Mouse (Mus musculus): Measurements from ENCODE around the gene Slc35d1. TPM values are rescaled to one million over a fixed set of nuclear protein-coding genes. Genes with fewer than 3 reads are reported as not detected.
"Not testable (repeated sequence)": the region's sequence is repeated elsewhere in the genome, so short reads cannot be mapped to it uniquely, and the experiment has no call there.

Gene Slc35d1
- polyA plus RNA-seq, 1 experiment from 2014 or later, result 4.3 TPM

GRCm38 (mm10) chr4:103177681-103178080, 37.3 kb downstream of the Slc35d1 start:
- H3K4me2 ChIP-seq (ENCODE audit: low read length), result no peak overlapping the region
- no peak for ATAC-seq

GRCm38 (mm10) chr4:103174001-103174400, 41.0 kb downstream of the Slc35d1 start:
- ATAC-seq, result no peak
- H3K9me3 ChIP-seq (replicated peaks; ENCODE audit: control insufficient read depth, low read length), result no peaks in the 10 kb centered on the region
- no peak for DNase-seq (ENCODE audit: low spot score)
- no peak overlapping the region for H3K27ac ChIP-seq (ENCODE audit: low read depth, low read length)
- WGBS, result 89% methylated on average over 7 of the region's 7 CpGs
- H3K4me1 ChIP-seq (ENCODE audit: control insufficient read depth, insufficient read depth, low read length), result no peaks in the 10 kb centered on the region; the same call in 1 of the 2 replicates
- H3K9ac ChIP-seq (ENCODE audit: low read length), result no peak overlapping the region
- peaks cover 15% of the 10 kb centered on the region; the same call in 1 of the 2 replicates for H3K36me3 ChIP-seq (ENCODE audit: control insufficient read depth, insufficient read depth, low read length)
- H3K27me3 ChIP-seq (replicated peaks; ENCODE audit: control insufficient read depth, insufficient read depth, low read length), result no peaks in the 10 kb centered on the region
- H3K4me2 ChIP-seq (ENCODE audit: low read length), result no peak overlapping the region
- H3K4me3 ChIP-seq (ENCODE audit: low read depth, low read length), result no peak overlapping the region

More at GRCm38 (mm10) chr4:103177681-103178080, 37.3 kb downstream of the Slc35d1 start:
- Histone ChIP-seq H3K27ac (ENCODE audit: low read depth, low read length) (no peak overlapping the region), H3K27me3 (replicated peaks; ENCODE audit: control insufficient read depth, insufficient read depth, low read length) (no peaks in the 10 kb centered on the region), H3K9me3 (replicated peaks; ENCODE audit: control insufficient read depth, low read length) (no peaks in the 10 kb centered on the region), H3K4me1 (ENCODE audit: control insufficient read depth, insufficient read depth, low read length) (peaks cover 12% of the 10 kb centered on the region), H3K36me3 (ENCODE audit: control insufficient read depth, insufficient read depth, low read length) (0 out of 2 replicates have a peak, but pooled peaks cover 5% of the 10 kb centered on the region), H3K4me3 (ENCODE audit: low read depth, low read length) (no peak overlapping the region), H3K9ac (ENCODE audit: low read length) (no peak overlapping the region)
- WGBS, result 100% methylated on average over 1 of the region's 1 CpGs
- DNase-seq (ENCODE audit: low spot score), result no peak

- H3K4me1 ChIP-seq (ENCODE audit: control insufficient read depth, insufficient read depth, low read length), result no peaks in the 10 kb centered on the region
- ATAC-seq (no peak), DNase-seq (ENCODE audit: low spot score) (no peak)
- H3K36me3 ChIP-seq (ENCODE audit: control insufficient read depth, insufficient read depth, low read length), result peaks cover 15% of the 10 kb centered on the region; the same call in 1 of the 2 replicates
- no peaks in the 10 kb centered on the region for H3K27me3 ChIP-seq (replicated peaks; ENCODE audit: control insufficient read depth, insufficient read depth, low read length)
- H3K27ac ChIP-seq (ENCODE audit: low read depth, low read length), result no peak overlapping the region
- no peaks in the 10 kb centered on the region for H3K9me3 ChIP-seq (replicated peaks; ENCODE audit: control insufficient read depth, low read length)
- WGBS, result 79% methylated on average over 6 of the region's 6 CpGs
- H3K9ac ChIP-seq (ENCODE audit: low read length), result no peak overlapping the region
- H3K4me2 ChIP-seq (ENCODE audit: low read length), result no peak overlapping the region
- H3K4me3 ChIP-seq (ENCODE audit: low read depth, low read length), result no peak overlapping the region
Measured at GRCm38 (mm10) chr4:103173507-103173906, 41.5 kb downstream of the Slc35d1 start.

GRCm38 (mm10) chr4:103171256-103171655, 43.7 kb downstream of the Slc35d1 start:
- Histone ChIP-seq H3K4me2 (ENCODE audit: low read length) (no peak overlapping the region), H3K36me3 (ENCODE audit: control insufficient read depth, insufficient read depth, low read length) (peaks cover 11% of the 10 kb centered on the region; the same call in 1 of the 2 replicates), H3K9me3 (replicated peaks; ENCODE audit: control insufficient read depth, low read length) (no peaks in the 10 kb centered on the region), H3K27ac (ENCODE audit: low read depth, low read length) (no peak overlapping the region), H3K27me3 (replicated peaks; ENCODE audit: control insufficient read depth, insufficient read depth, low read length) (no peaks in the 10 kb centered on the region), H3K9ac (ENCODE audit: low read length) (no peak overlapping the region), H3K4me1 (ENCODE audit: control insufficient read depth, insufficient read depth, low read length) (no peaks in the 10 kb centered on the region), H3K4me3 (ENCODE audit: low read depth, low read length) (no peak overlapping the region)
- 80% methylated on average over 3 of the region's 3 CpGs for WGBS
- ATAC-seq (no peak), DNase-seq (ENCODE audit: low spot score) (no peak)

- not testable (repeated sequence) for H3K9me3 ChIP-seq (replicated peaks; ENCODE audit: control insufficient read depth, low read length); H3K27me3 ChIP-seq (replicated peaks; ENCODE audit: control insufficient read depth, insufficient read depth, low read length); H3K27ac ChIP-seq (ENCODE audit: low read depth, low read length); DNase-seq (ENCODE audit: low spot score); H3K9ac ChIP-seq (ENCODE audit: low read length); H3K4me3 ChIP-seq (ENCODE audit: low read depth, low read length); ATAC-seq; H3K4me1 ChIP-seq (ENCODE audit: control insufficient read depth, insufficient read depth, low read length); H3K4me2 ChIP-seq (ENCODE audit: low read length)
- 72% methylated on average over 1 of the region's 1 CpGs for WGBS
- H3K36me3 ChIP-seq (ENCODE audit: control insufficient read depth, insufficient read depth, low read length), result peaks cover 33% of the 10 kb centered on the region
Measured at GRCm38 (mm10) chr4:103166198-103166597, 48.8 kb downstream of the Slc35d1 start.

GRCm38 (mm10) chr4:103158781-103159180, 56.2 kb downstream of the Slc35d1 start:
- ATAC-seq, result no peak
- H3K36me3 ChIP-seq (ENCODE audit: control insufficient read depth, insufficient read depth, low read length), result peaks cover 62% of the 10 kb centered on the region
- 93% methylated on average over 4 of the region's 4 CpGs for WGBS

GRCm38 (mm10) chr4:103151946-103152345, 63.0 kb downstream of the Slc35d1 start:
- DNase-seq (ENCODE audit: low spot score), result no peak
- peaks cover 66% of the 10 kb centered on the region for H3K36me3 ChIP-seq (ENCODE audit: control insufficient read depth, insufficient read depth, low read length)
- no peak for ATAC-seq
- no peak overlapping the region for H3K4me2 ChIP-seq (ENCODE audit: low read length)
- H3K9ac ChIP-seq (ENCODE audit: low read length), result no peak overlapping the region
- H3K4me3 ChIP-seq (ENCODE audit: low read depth, low read length), result no peak overlapping the region
- no peaks in the 10 kb centered on the region for H3K27me3 ChIP-seq (replicated peaks; ENCODE audit: control insufficient read depth, insufficient read depth, low read length)
- H3K9me3 ChIP-seq (replicated peaks; ENCODE audit: control insufficient read depth, low read length), result no peaks in the 10 kb centered on the region
- no peaks in the 10 kb centered on the region for H3K4me1 ChIP-seq (ENCODE audit: control insufficient read depth, insufficient read depth, low read length)
- WGBS, result 92% methylated on average over 5 of the region's 5 CpGs
- no peak overlapping the region for H3K27ac ChIP-seq (ENCODE audit: low read depth, low read length)

More at GRCm38 (mm10) chr4:103158781-103159180, 56.2 kb downstream of the Slc35d1 start:
- no peak for DNase-seq (ENCODE audit: low spot score)
- Histone ChIP-seq H3K9ac (ENCODE audit: low read length) (no peak overlapping the region), H3K4me1 (ENCODE audit: control insufficient read depth, insufficient read depth, low read length) (no peaks in the 10 kb centered on the region), H3K4me3 (ENCODE audit: low read depth, low read length) (no peak overlapping the region), H3K9me3 (replicated peaks; ENCODE audit: control insufficient read depth, low read length) (no peaks in the 10 kb centered on the region), H3K27ac (ENCODE audit: low read depth, low read length) (no peak overlapping the region), H3K27me3 (replicated peaks; ENCODE audit: control insufficient read depth, insufficient read depth, low read length) (no peaks in the 10 kb centered on the region), H3K4me2 (ENCODE audit: low read length) (no peak overlapping the region)

GRCm38 (mm10) chr4:103146339-103146738, 68.6 kb downstream of the Slc35d1 start:
- no peaks in the 10 kb centered on the region for H3K27me3 ChIP-seq (replicated peaks; ENCODE audit: control insufficient read depth, insufficient read depth, low read length)
- DNase-seq (ENCODE audit: low spot score) (peak; percentile 84), ATAC-seq (peak; percentile 55; the same call in 1 of the 2 replicates)
- no peaks in the 10 kb centered on the region for H3K4me1 ChIP-seq (ENCODE audit: control insufficient read depth, insufficient read depth, low read length)
- no peak overlapping the region for H3K4me3 ChIP-seq (ENCODE audit: low read depth, low read length)
- no peaks in the 10 kb centered on the region for H3K9me3 ChIP-seq (replicated peaks; ENCODE audit: control insufficient read depth, low read length)
- no peak overlapping the region for H3K4me2 ChIP-seq (ENCODE audit: low read length)
- peaks cover 53% of the 10 kb centered on the region for H3K36me3 ChIP-seq (ENCODE audit: control insufficient read depth, insufficient read depth, low read length)
- 27% methylated on average over 5 of the region's 5 CpGs for WGBS
- H3K9ac ChIP-seq (ENCODE audit: low read length), result no peak overlapping the region
- H3K27ac ChIP-seq (ENCODE audit: low read depth, low read length), result no peak overlapping the region

- DNase-seq (ENCODE audit: low spot score), result no peak
- H3K4me2 ChIP-seq (ENCODE audit: low read length), result no peak overlapping the region
- 92% methylated on average over 1 of the region's 1 CpGs for WGBS
- H3K27ac ChIP-seq (ENCODE audit: low read depth, low read length), result no peak overlapping the region
- no peaks in the 10 kb centered on the region for H3K4me1 ChIP-seq (ENCODE audit: control insufficient read depth, insufficient read depth, low read length)
- H3K27me3 ChIP-seq (replicated peaks; ENCODE audit: control insufficient read depth, insufficient read depth, low read length), result no peaks in the 10 kb centered on the region
- no peaks in the 10 kb centered on the region for H3K9me3 ChIP-seq (replicated peaks; ENCODE audit: control insufficient read depth, low read length)
- H3K9ac ChIP-seq (ENCODE audit: low read length), result no peak overlapping the region
- no peak for ATAC-seq
- no peak overlapping the region for H3K4me3 ChIP-seq (ENCODE audit: low read depth, low read length)
- peaks cover 31% of the 10 kb centered on the region for H3K36me3 ChIP-seq (ENCODE audit: control insufficient read depth, insufficient read depth, low read length)
Measured at GRCm38 (mm10) chr4:103136946-103137345, 78.0 kb downstream of the Slc35d1 start.

Measured in forebrain, embryonic 14.5 days (tissue).